Comparison of ENCODE assay signal across 39 mouse cellular contexts in genomic region chr5:107776777-107777544, GRCm38 (mm10). TPM values are rescaled to one million over a fixed set of nuclear protein-coding genes. Genes with fewer than 3 reads are reported as not detected.
DNase-seq lines count a peak whose midpoint lies in the region; ATAC-seq lines count a peak whose summit lies in the region.
"Had no signal": no experiment of that assay in that cellular context is flagged by ENCODE, and none has a peak within 500 bp of the region (broad histone marks: within the 10 kb centered on the region; RNA-seq: fewer than 3 reads in every experiment).

No protein-coding gene starts in this region.

- no peak overlapping the region for H3K4me3 ChIP-seq in forebrain, embryonic 11.5 days (ENCODE audit: low read depth, low read length)
- H3K4me3 ChIP-seq: embryonic facial prominence, embryonic 13.5 days; forebrain, embryonic 12.5 days; left cerebral cortex, adult 2 months; limb, embryonic 12.5 days; liver, embryonic 15.5 days; neural tube, embryonic 13.5 days had no signal

- no peak overlapping the region for H3K4me2 ChIP-seq in forebrain, embryonic 11.5 days (ENCODE audit: low read depth, low read length, severe bottlenecking)
- H3K4me2 ChIP-seq: embryonic facial prominence, embryonic 13.5 days; forebrain, embryonic 12.5 days; hindbrain, embryonic 14.5 days; limb, embryonic 12.5 days; liver, embryonic 15.5 days; lung, embryonic 14.5 days; midbrain, embryonic 11.5 days; neural tube, embryonic 13.5 days had no signal

- no peak overlapping the region for H3K27ac ChIP-seq in forebrain, embryonic 11.5 days (ENCODE audit: low read depth, low read length)
- H3K27ac ChIP-seq: embryonic facial prominence, embryonic 13.5 days; forebrain, embryonic 12.5 days; hindbrain, embryonic 14.5 days; left cerebral cortex, adult 2 months; limb, embryonic 12.5 days; liver, embryonic 15.5 days; neural tube, embryonic 13.5 days; stomach, postnatal 0 days had no signal

- peak; percentile 13 for DNase-seq in adrenal gland, adult 2 months
- DNase-seq in adrenal gland, postnatal 10 days = no peak
- peak; percentile 6 to 15 for DNase-seq in kidney, adult 8-10 months
- DNase-seq in kidney, postnatal 25 days = no peak
- DNase-seq in forebrain, embryonic 11.5 days (ENCODE audit: low spot score) = no peak
- DNase-seq: adrenal gland, postnatal 36 days; cerebellum, adult 18-20 months; cerebellum, postnatal 10 days; forebrain, postnatal 0 days; heart, postnatal 4 days; lung, embryonic 14.5 days; lung, postnatal 14 days; right cerebral cortex, postnatal 4 days; thymus, adult 18-20 months; thymus, postnatal 36 days had no signal

- H3K9ac ChIP-seq in forebrain, embryonic 11.5 days (ENCODE audit: low read length) = no peak overlapping the region
- H3K9ac ChIP-seq: embryonic facial prominence, embryonic 13.5 days; forebrain, embryonic 12.5 days; forebrain, postnatal 0 days; hindbrain, embryonic 14.5 days; limb, embryonic 12.5 days; liver, embryonic 15.5 days; lung, embryonic 14.5 days; neural tube, embryonic 13.5 days had no signal

- no peaks in the 10 kb centered on the region for H3K9me3 ChIP-seq in forebrain, embryonic 11.5 days (ENCODE audit: control insufficient read depth, low read length)
- H3K9me3 ChIP-seq: embryonic facial prominence, embryonic 13.5 days; forebrain, embryonic 12.5 days; limb, embryonic 12.5 days; liver, embryonic 15.5 days; neural tube, embryonic 13.5 days had no signal

- H3K36me3 ChIP-seq in forebrain, embryonic 11.5 days (ENCODE audit: control insufficient read depth, insufficient read depth, low read length) = no peaks in the 10 kb centered on the region

- no peaks in the 10 kb centered on the region for H3K27me3 ChIP-seq in forebrain, embryonic 11.5 days (ENCODE audit: control insufficient read depth, insufficient read depth, low read length)
- H3K27me3 ChIP-seq: embryonic facial prominence, embryonic 13.5 days; forebrain, embryonic 12.5 days; limb, embryonic 12.5 days; liver, embryonic 15.5 days; neural tube, embryonic 13.5 days; Patski had no signal

- H3K4me1 ChIP-seq in forebrain, embryonic 11.5 days (replicated peaks; ENCODE audit: control insufficient read depth, insufficient read depth, low read length) = no peaks in the 10 kb centered on the region
- H3K4me1 ChIP-seq: embryonic facial prominence, embryonic 13.5 days; forebrain, embryonic 12.5 days; limb, embryonic 12.5 days; liver, embryonic 15.5 days; neural tube, embryonic 13.5 days had no signal

- peak; percentile 41 for ATAC-seq in activated CD4-positive, CD25-positive, alpha-beta regulatory T cell, adult 4 months
- ATAC-seq in megakaryocyte, adult 5-6 weeks (ENCODE audit: poor library complexity, severe bottlenecking) = peak; percentile 62
- no peak for ATAC-seq in erythroid progenitor cell, adult 5-6 weeks (replicated peaks; ENCODE audit: low FRiP score, poor library complexity, severe bottlenecking)
- ATAC-seq in forebrain, embryonic 11.5 days (replicated peaks; ENCODE audit: low FRiP score) = no peak
- ATAC-seq: forebrain, postnatal 0 days had no signal

- 86% methylated on average over 4 of the region's 4 CpGs for WGBS in forebrain, embryonic 11.5 days

RNA-seq across cellular contexts. Expression of gene Gfi1, which starts 51.1 kb away (rescaled TPM):
- under 1 TPM in 1 of 2 experiments, not detected in 1; 0.31 TPM for total RNA-seq in adrenal gland, adult 2 months (2021)
- polyA plus RNA-seq in adrenal gland, adult 2 months (2012; rRNA removed) = 0.09 and 0.66 TPM in 2 replicates
- total RNA-seq in adrenal gland, postnatal 10 days (2021) = under 1 TPM; 0.42 to 0.45 TPM
- 1 to 10 TPM; 2.6 to 3.1 TPM for polyA plus RNA-seq in activated CD4-positive, CD25-positive, alpha-beta regulatory T cell, adult 4 months (2017; shearing (Covaris generic))
- 1.0 and 3.6 TPM in 2 replicates for total RNA-seq in megakaryocyte, adult 5-6 weeks (2015)
- 2.2 and 3.7 TPM in 2 replicates for total RNA-seq in megakaryocyte, adult 5-6 weeks (2017)
- total RNA-seq in erythroid progenitor cell, adult 5-6 weeks (2015; ENCODE audit: low replicate concordance) = 4.7 and 5.0 TPM in 2 replicates
- 4.5 and 6.3 TPM in 2 replicates for total RNA-seq in erythroid progenitor cell, adult 5-6 weeks (2017; ENCODE audit: low replicate concordance)
- polyA plus RNA-seq in forebrain, embryonic 11.5 days (2014; fragmentation: Nextera tagmentation; extraction: Ambion mirVana) = 0.07 TPM in 1 of 2 replicates, not detected in the other
- total RNA-seq: forebrain, postnatal 0 days; gastrocnemius, adult 8-10 months; layer of hippocampus, adult 18-20 months; layer of hippocampus, postnatal 14 days; left cerebral cortex, adult 2 months; left cerebral cortex, postnatal 25 days; MEL had no signal
- polyA plus RNA-seq: embryonic facial prominence, embryonic 13.5 days; forebrain, embryonic 12.5 days; forebrain, postnatal 0 days; hindbrain, embryonic 14.5 days; limb, embryonic 12.5 days; midbrain, embryonic 11.5 days; midbrain, postnatal 0 days had no signal

RNA-seq across cellular contexts. Expression of gene Ube2d2b, which starts 52.9 kb away (rescaled TPM):
- total RNA-seq in adrenal gland, adult 2 months (2021) = not detected
- polyA plus RNA-seq in adrenal gland, adult 2 months (2012; rRNA removed) = not detected in 2 replicates
- not detected for total RNA-seq in adrenal gland, postnatal 10 days (2021)
- under 1 TPM in 1 of 2 experiments, not detected in 1; 0.33 TPM for polyA plus RNA-seq in activated CD4-positive, CD25-positive, alpha-beta regulatory T cell, adult 4 months (2017; shearing (Covaris generic))
- not detected in 2 replicates for total RNA-seq in megakaryocyte, adult 5-6 weeks (2015)
- total RNA-seq in megakaryocyte, adult 5-6 weeks (2017) = 0.07 TPM in 1 of 2 replicates, not detected in the other
- total RNA-seq in erythroid progenitor cell, adult 5-6 weeks (2015; ENCODE audit: low replicate concordance) = not detected in 2 replicates
- 1.0 TPM in 1 of 2 replicates, not detected in the other for total RNA-seq in erythroid progenitor cell, adult 5-6 weeks (2017; ENCODE audit: low replicate concordance)
- 0.15 and 0.16 TPM in 2 replicates for polyA plus RNA-seq in forebrain, embryonic 11.5 days (2014; fragmentation: Nextera tagmentation; extraction: Ambion mirVana)
- total RNA-seq: adrenal gland, postnatal 36 days; common myeloid progenitor, adult 5-6 weeks; forebrain, postnatal 0 days; gastrocnemius, adult 8-10 months; gastrocnemius, postnatal 4 days; heart, postnatal 4 days; layer of hippocampus, adult 18-20 months; layer of hippocampus, postnatal 14 days; left cerebral cortex, adult 2 months; left cerebral cortex, postnatal 25 days; liver, adult 2 months; MEL; midbrain, postnatal 0 days had no signal
- polyA plus RNA-seq: brain, embryonic 14.5 days; forebrain, postnatal 0 days; liver, adult 2 months; midbrain, embryonic 11.5 days; neural tube, embryonic 13.5 days; Patski; spleen, adult 2 months; stomach, postnatal 0 days had no signal

Comparison
In these comparisons a context has a peak if more than half of its experiments do, and no peak if none do; other contexts are left out.
1. DNase-seq: peak in adrenal gland, adult 2 months (single experiment) and kidney, adult 8-10 months (2 of 2); none in adrenal gland, postnatal 10 days (single experiment), kidney, postnatal 25 days (0 of 2) and forebrain, embryonic 11.5 days (single experiment).
2. ATAC-seq: peak in activated CD4-positive, CD25-positive, alpha-beta regulatory T cell, adult 4 months (single experiment) and megakaryocyte, adult 5-6 weeks (single experiment); none in erythroid progenitor cell, adult 5-6 weeks (single experiment) and forebrain, embryonic 11.5 days (single experiment).